Mouse (Mus musculus): ENCODE data around the gene Rtn4rl1. TPM values are rescaled to one million over a fixed set of nuclear protein-coding genes. Genes with fewer than 3 reads are reported as not detected.
A peak's percentile ranks its signal among the peaks of the same experiment; 100 is the strongest.
"Not testable (repeated sequence)": the region's sequence is repeated elsewhere in the genome, so short reads cannot be mapped to it uniquely, and the experiment has no call there.

Gene Rtn4rl1
- polyA plus RNA-seq, 1 experiment: 2.7 TPM

- peak overlapping the region; percentile 58 for H3K27ac ChIP-seq (ENCODE audit: insufficient read depth, low read length)
- peak overlapping the region; percentile 72 for H3K4me3 ChIP-seq (ENCODE audit: insufficient read depth, low read length)
- H3K4me1 ChIP-seq (ENCODE audit: control insufficient read depth, insufficient read depth, low read length): peaks cover 2% of the 10 kb centered on the region; the same call in 1 of the 2 replicates
- peak; percentile 61 for TF ChIP-seq POLR2A (IDR thresholded peaks at IDR 0.05; ENCODE audit: low read depth, low read length)
- peak; percentile 47 for TF ChIP-seq CTCF (IDR thresholded peaks at IDR 0.05; ENCODE audit: borderline replicate concordance, insufficient read depth, low read length)
These were observed 23.3 kb upstream of the Rtn4rl1 start for GRCm38 (mm10) chr11:75170136-75170751.

DNA sequence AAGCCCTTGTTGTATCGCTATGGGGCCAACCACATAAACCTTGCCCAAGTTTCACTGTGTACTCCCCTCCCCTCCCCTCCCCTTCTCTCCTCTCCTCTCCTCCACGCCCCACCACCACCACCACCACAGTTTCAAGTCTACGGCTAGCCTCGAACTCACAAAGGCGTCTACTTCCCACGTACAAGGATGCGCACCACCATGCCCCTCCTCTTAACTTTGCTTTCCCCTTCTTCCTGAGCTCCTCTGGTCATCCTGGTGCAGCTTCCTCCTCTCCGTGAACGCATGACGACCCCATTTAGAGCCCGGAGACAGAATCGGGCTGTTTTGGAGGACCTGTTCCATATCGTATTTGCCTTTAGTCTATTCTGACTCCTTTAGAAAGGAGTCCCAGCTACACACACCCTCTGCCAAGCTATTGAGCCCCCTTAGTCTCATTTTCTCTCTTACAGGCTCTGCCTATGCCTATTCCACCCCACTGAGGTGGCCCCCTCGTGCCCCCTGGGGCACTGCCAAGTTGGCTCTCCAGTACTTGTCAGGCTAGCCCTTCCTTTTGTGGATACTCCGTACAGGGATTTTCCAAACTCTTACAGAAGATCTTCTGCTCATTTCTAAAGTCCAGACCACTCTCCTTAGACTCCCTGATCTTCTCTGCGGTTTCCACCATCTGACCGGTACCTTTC lies 22.3 kb upstream of the Rtn4rl1 start:
- TF ChIP-seq CTCF (IDR thresholded peaks at IDR 0.05; ENCODE audit: borderline replicate concordance, insufficient read depth, low read length) (no peak), POLR2A (IDR thresholded peaks at IDR 0.05; ENCODE audit: low read depth, low read length) (no peak)
- Histone ChIP-seq H3K4me1 (ENCODE audit: control insufficient read depth, insufficient read depth, low read length) (peaks cover 2% of the 10 kb centered on the region; the same call in 1 of the 2 replicates), H3K27ac (ENCODE audit: insufficient read depth, low read length) (no peak overlapping the region), H3K4me3 (ENCODE audit: insufficient read depth, low read length) (0 out of 2 replicates have a peak overlapping the region, but pooled peaks have one; percentile 21)

DNA sequence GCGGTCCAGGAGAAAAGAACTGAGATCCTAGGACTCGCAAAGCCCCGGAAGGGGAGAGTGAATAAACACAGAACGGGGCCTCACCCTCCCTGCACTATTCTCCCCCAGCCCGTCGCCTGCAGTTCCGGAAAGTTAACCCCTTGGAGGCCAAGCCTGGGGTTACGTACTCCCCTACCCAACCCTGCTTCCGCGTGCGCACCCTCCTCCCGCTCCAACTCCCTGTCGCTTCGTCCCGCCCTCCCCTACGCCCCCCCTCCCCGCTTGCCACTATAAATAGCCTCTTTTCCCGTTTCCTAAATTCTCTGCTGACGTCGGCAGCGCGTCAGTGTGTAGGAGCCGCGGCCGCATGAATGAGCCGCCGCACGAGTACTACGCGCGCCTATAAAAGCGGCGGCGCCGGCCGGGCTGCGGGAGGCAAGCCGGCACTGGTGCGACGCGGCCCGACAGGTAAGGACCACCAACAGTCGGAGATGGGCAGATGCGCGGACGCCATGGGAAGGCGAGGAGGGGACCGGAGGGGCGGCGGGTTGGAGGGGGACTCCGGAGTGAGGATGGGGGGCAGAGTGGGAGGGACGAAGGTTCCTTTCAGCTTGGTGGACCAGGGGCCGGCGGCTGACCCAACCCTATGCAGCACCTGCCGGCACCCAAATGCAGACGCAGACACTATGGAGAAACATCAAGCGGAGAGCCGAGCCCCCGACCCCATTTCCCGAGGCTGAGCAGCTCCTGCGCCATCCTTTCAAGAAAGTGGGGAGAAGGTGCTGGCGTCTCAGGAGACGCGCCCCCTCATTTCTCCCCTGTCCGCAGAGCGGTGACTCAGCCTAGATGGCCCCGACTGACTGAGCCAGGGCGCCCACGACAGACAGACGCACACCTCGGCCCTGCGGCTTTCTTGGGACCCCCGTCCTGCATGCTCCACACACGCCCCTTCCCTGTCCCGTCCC lies 21.2 kb upstream of the Rtn4rl1 start:
- TF ChIP-seq POLR2A (IDR thresholded peaks at IDR 0.05; ENCODE audit: low read depth, low read length) (peak; percentile 38; the same call in 1 of the 2 replicates), CTCF (IDR thresholded peaks at IDR 0.05; ENCODE audit: borderline replicate concordance, insufficient read depth, low read length) (no peak)
- H3K4me1 ChIP-seq (ENCODE audit: control insufficient read depth, insufficient read depth, low read length): peaks cover 2% of the 10 kb centered on the region; the same call in 1 of the 2 replicates
- no peak overlapping the region for H3K27ac ChIP-seq (ENCODE audit: insufficient read depth, low read length)
- peak overlapping the region; percentile 31 for H3K4me3 ChIP-seq (ENCODE audit: insufficient read depth, low read length)

DNA sequence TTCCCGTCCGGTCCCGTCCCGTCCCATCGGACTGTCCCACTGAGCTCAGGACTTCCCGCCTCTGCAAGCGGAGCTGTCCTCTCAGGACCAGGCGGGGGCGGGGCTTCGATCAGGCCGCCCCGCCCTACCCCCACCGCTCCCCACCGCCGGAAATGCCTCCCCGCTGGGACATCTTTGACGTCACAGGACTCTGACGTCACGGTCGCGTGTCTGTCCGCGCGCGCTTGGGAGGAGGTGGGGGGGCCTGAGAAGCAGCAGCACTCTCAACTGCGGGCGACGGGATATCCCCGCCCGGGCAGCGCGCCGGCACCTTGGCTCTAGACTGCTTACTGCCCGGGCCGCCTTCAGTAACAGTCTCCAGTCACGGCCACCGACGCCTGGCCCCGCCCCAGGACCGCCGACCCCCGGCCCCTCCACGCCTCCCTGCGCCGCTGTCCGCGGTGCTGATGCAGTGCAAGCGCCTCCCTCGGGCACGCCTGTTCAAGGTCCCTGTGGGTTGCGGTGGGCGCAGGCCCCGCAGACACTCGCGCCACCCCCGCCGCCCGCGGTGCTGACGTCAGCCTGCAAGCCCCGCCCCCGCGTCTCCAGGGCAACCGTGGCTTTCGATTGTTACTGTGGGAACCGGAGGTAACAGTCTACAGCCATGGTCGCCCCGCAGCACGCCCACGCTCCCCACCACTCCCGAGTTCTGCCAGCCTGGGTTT lies 20.3 kb upstream of the Rtn4rl1 start:
- no peak overlapping the region for H3K27ac ChIP-seq (ENCODE audit: insufficient read depth, low read length)
- peak overlapping the region; percentile 31 for H3K4me3 ChIP-seq (ENCODE audit: insufficient read depth, low read length)
- H3K4me1 ChIP-seq (ENCODE audit: control insufficient read depth, insufficient read depth, low read length): peaks cover 6% of the 10 kb centered on the region; the same call in 1 of the 2 replicates
- TF ChIP-seq CTCF (IDR thresholded peaks at IDR 0.05; ENCODE audit: borderline replicate concordance, insufficient read depth, low read length) (no peak), POLR2A (IDR thresholded peaks at IDR 0.05; ENCODE audit: low read depth, low read length) (0 out of 2 replicates have a peak, but pooled peaks have one; percentile 30)

- H3K4me1 ChIP-seq (ENCODE audit: control insufficient read depth, insufficient read depth, low read length): peaks cover 6% of the 10 kb centered on the region; the same call in 1 of the 2 replicates
- TF ChIP-seq CTCF (IDR thresholded peaks at IDR 0.05; ENCODE audit: borderline replicate concordance, insufficient read depth, low read length): no peak
- TF ChIP-seq POLR2A (IDR thresholded peaks at IDR 0.05; ENCODE audit: low read depth, low read length): no peak
- H3K4me3 ChIP-seq (ENCODE audit: insufficient read depth, low read length): peak overlapping the region; percentile 31
- H3K27ac ChIP-seq (ENCODE audit: insufficient read depth, low read length): no peak overlapping the region
These were observed 19.8 kb upstream of the Rtn4rl1 start for GRCm38 (mm10) chr11:75173799-75174165.

DNA sequence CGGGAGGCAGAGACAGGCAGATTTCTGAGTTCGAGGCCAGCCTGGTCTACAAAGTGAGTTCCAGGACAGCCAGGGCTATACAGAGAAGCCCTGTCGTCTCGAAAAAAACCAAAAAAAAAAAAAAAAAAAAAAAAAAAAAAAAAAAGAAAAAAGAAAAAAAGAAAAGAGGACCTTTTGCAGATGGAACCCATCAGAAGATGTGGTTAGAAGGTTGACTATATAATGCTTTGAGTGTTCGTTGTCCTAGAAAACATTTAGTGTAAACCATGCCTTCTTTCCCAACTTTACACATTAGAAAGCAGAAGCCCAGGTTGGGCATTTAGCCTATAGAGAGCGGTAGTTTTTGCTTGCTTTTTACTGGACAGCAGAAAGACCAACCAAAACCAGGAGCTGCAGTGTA lies 19.0 kb upstream of the Rtn4rl1 start:
- not testable (repeated sequence) for H3K4me1 ChIP-seq (ENCODE audit: control insufficient read depth, insufficient read depth, low read length); H3K4me3 ChIP-seq (ENCODE audit: insufficient read depth, low read length)

GRCm38 (mm10) chr11:75178011-75178410 lies 15.6 kb upstream of the Rtn4rl1 start:
- Histone ChIP-seq H3K27ac (ENCODE audit: insufficient read depth, low read length) (no peak overlapping the region), H3K4me1 (ENCODE audit: control insufficient read depth, insufficient read depth, low read length) (peaks cover 6% of the 10 kb centered on the region; the same call in 1 of the 2 replicates), H3K4me3 (ENCODE audit: insufficient read depth, low read length) (peak overlapping the region; percentile 78)
- no peak for TF ChIP-seq POLR2A (IDR thresholded peaks at IDR 0.05; ENCODE audit: low read depth, low read length)
- TF ChIP-seq CTCF (IDR thresholded peaks at IDR 0.05; ENCODE audit: borderline replicate concordance, insufficient read depth, low read length): no peak

More for the DNA sequence above, 19.0 kb upstream of the Rtn4rl1 start:
- H3K27ac ChIP-seq (ENCODE audit: insufficient read depth, low read length): not testable (repeated sequence)

GRCm38 (mm10) chr11:75178672-75179208 lies 14.8 kb upstream of the Rtn4rl1 start, which contains the start of gene Ovca2:
Gene Ovca2 (minus strand): TSS chr11:75178835.
- Histone ChIP-seq H3K4me1 (ENCODE audit: control insufficient read depth, insufficient read depth, low read length) (peaks cover 6% of the 10 kb centered on the region; the same call in 1 of the 2 replicates), H3K27ac (ENCODE audit: insufficient read depth, low read length) (peak within 1 kb of the TSS; percentile 29; the same call in 1 of the 2 replicates), H3K4me3 (ENCODE audit: insufficient read depth, low read length) (peak within 1 kb of the TSS; percentile 78)
- TF ChIP-seq CTCF (IDR thresholded peaks at IDR 0.05; ENCODE audit: borderline replicate concordance, insufficient read depth, low read length): peak; percentile 86
- peak; percentile 82 for TF ChIP-seq POLR2A (IDR thresholded peaks at IDR 0.05; ENCODE audit: low read depth, low read length)
